Mouse (Mus musculus): ENCODE results near the gene C4b.

- TF ChIP-seq CTCF (IDR thresholded peaks at IDR 0.05; ENCODE audit: control insufficient read depth, insufficient read depth, insufficient replicate concordance, low read depth, low read length) (no peak), POLR2A (IDR thresholded peaks at IDR 0.05; ENCODE audit: control insufficient read depth, low read depth, low read length) (no peak)
Observed at GRCm38 (mm10) chr17:34740280-34740679, 3.4 kb downstream of the C4b start.
